23 mouse cellular contexts compared by ENCODE assay signal in genomic region chr13:24236736-24237135, GRCm38 (mm10). TPM values are rescaled to one million over a fixed set of nuclear protein-coding genes. Genes with fewer than 3 reads are reported as not detected.
DNase-seq lines count a peak whose midpoint lies in the region; ATAC-seq and TF ChIP-seq lines count a peak whose summit lies in the region.
"Had no signal": no experiment of that assay in that cellular context is flagged by ENCODE, and none has a peak within 500 bp of the region (broad histone marks: within the 10 kb centered on the region; RNA-seq: fewer than 3 reads in every experiment).

No protein-coding gene starts in this region.

- TF ChIP-seq CTCF in lung, embryonic 14.5 days (IDR thresholded peaks at IDR 0.05; ENCODE audit: low read depth): no peak

- H3K4me2 ChIP-seq in lung, embryonic 14.5 days: no peak overlapping the region
- H3K4me2 ChIP-seq: forebrain, embryonic 12.5 days; limb, embryonic 13.5 days; liver, embryonic 13.5 days; midbrain, embryonic 13.5 days had no signal

- 36% methylated on average over 4 of the region's 4 CpGs for WGBS in lung, embryonic 14.5 days

- H3K9ac ChIP-seq in lung, embryonic 14.5 days: no peak overlapping the region
- H3K9ac ChIP-seq: forebrain, embryonic 12.5 days; limb, embryonic 13.5 days; liver, embryonic 13.5 days; midbrain, embryonic 13.5 days had no signal

- H3K4me1 ChIP-seq in lung, embryonic 14.5 days (ENCODE audit: insufficient read depth): no peaks in the 10 kb centered on the region

- no peak overlapping the region for H3K4me3 ChIP-seq in lung, embryonic 14.5 days (ENCODE audit: low read depth, low read length)
- H3K4me3 ChIP-seq: embryonic facial prominence, embryonic 10.5 days; forebrain, embryonic 12.5 days; heart, embryonic 10.5 days; limb, embryonic 13.5 days; liver, embryonic 13.5 days; midbrain, embryonic 13.5 days; myocyte had no signal

- ATAC-seq in cerebellum, adult (ENCODE audit: insufficient number of reproducible peaks, low FRiP score, low TSS enrichment): no peak; the same call in 1 of the 2 replicates
- ATAC-seq in lung, embryonic 14.5 days (ENCODE audit: insufficient read depth): no peak
- no peak for ATAC-seq in megakaryocyte progenitor cell, adult 5-6 weeks (replicated peaks; ENCODE audit: poor library complexity)
- ATAC-seq: CD4-positive, CD25-positive, alpha-beta regulatory T cell, adult 4 months; midbrain, embryonic 13.5 days; Patski had no signal

- H3K36me3 ChIP-seq in lung, embryonic 14.5 days (ENCODE audit: insufficient read depth): no peaks in the 10 kb centered on the region
- H3K36me3 ChIP-seq: embryonic facial prominence, embryonic 10.5 days; forebrain, embryonic 12.5 days; heart, embryonic 10.5 days; limb, embryonic 13.5 days; liver, embryonic 13.5 days; midbrain, embryonic 13.5 days had no signal

- no peak overlapping the region for H3K27ac ChIP-seq in lung, embryonic 14.5 days (ENCODE audit: low read depth)
- H3K27ac ChIP-seq: embryonic facial prominence, embryonic 10.5 days; forebrain, embryonic 12.5 days; heart, embryonic 10.5 days; limb, embryonic 13.5 days; liver, embryonic 13.5 days; midbrain, embryonic 13.5 days had no signal

- H3K27me3 ChIP-seq in lung, embryonic 14.5 days (ENCODE audit: insufficient read depth, low read length): no peaks in the 10 kb centered on the region
- H3K27me3 ChIP-seq: forebrain, embryonic 12.5 days; limb, embryonic 13.5 days; liver, embryonic 13.5 days; midbrain, embryonic 13.5 days; Patski had no signal

- peak; percentile 52 to 53 for DNase-seq in cerebellum, adult 18-20 months
- peak; percentile 57 for DNase-seq in lung, embryonic 14.5 days
- DNase-seq in lung, postnatal 36 days: no peak
- DNase-seq in cerebellum, adult 9-11 months: peak; percentile 55
- DNase-seq in layer of hippocampus, adult 9-11 months: peak; percentile 66
- DNase-seq in frontal cortex, postnatal 10 days (ENCODE audit: low spot score in 2 of 2): no peak
- DNase-seq: adrenal gland, postnatal 10 days; heart, postnatal 10 days; kidney, adult 2 months; kidney, postnatal 14 days; liver, embryonic 13.5 days; retina, postnatal 1 day; thymus, postnatal 25 days had no signal

- no peaks in the 10 kb centered on the region for H3K9me3 ChIP-seq in lung, embryonic 14.5 days (ENCODE audit: low read depth, low read length)
- H3K9me3 ChIP-seq: embryonic facial prominence, embryonic 10.5 days; forebrain, embryonic 12.5 days; heart, embryonic 10.5 days; limb, embryonic 13.5 days; liver, embryonic 13.5 days; midbrain, embryonic 13.5 days had no signal

RNA-seq across cellular contexts. Expression of gene Carmil1, which starts 43.9 kb away (rescaled TPM):
- polyA plus RNA-seq in lung, embryonic 14.5 days (2014; fragmentation: Nextera tagmentation; extraction: Ambion mirVana): 48.3 and 50.7 TPM in 2 replicates
- 3.7 and 3.8 TPM in 2 replicates for total RNA-seq in megakaryocyte progenitor cell, adult 5-6 weeks (2015)
- total RNA-seq in megakaryocyte progenitor cell, adult 5-6 weeks (2017): 4.9 and 5.6 TPM in 2 replicates

Comparison
In these comparisons a context has a peak if more than half of its experiments do, and no peak if none do; other contexts are left out.
1. DNase-seq: peak in cerebellum, adult 18-20 months (2 of 2), lung, embryonic 14.5 days (single experiment), cerebellum, adult 9-11 months (single experiment) and layer of hippocampus, adult 9-11 months (single experiment); none in lung, postnatal 36 days (single experiment) and frontal cortex, postnatal 10 days (0 of 2).